ENCODE assay signal across 16 mouse cellular contexts in genomic region chr3:156890986-156891385, GRCm38 (mm10).
DNase-seq lines count a peak whose midpoint lies in the region; ATAC-seq and TF ChIP-seq lines count a peak whose summit lies in the region.
"Had no signal": no experiment of that assay in that cellular context is flagged by ENCODE, and none has a peak within 500 bp of the region (broad histone marks: within the 10 kb centered on the region; RNA-seq: fewer than 3 reads in every experiment).

No protein-coding gene starts in this region.

- no peaks in the 10 kb centered on the region for H3K4me1 ChIP-seq in hindbrain, postnatal 0 days (ENCODE audit: insufficient read depth, low read length)
- H3K4me1 ChIP-seq in hindbrain, embryonic 16.5 days (ENCODE audit: control insufficient read depth, insufficient read depth, low read depth, low read length), result no peaks in the 10 kb centered on the region
- H3K4me1 ChIP-seq: embryonic facial prominence, embryonic 10.5 days; embryonic facial prominence, embryonic 12.5 days had no signal

- ATAC-seq in hindbrain, postnatal 0 days, result no peak
- no peak for ATAC-seq in hindbrain, embryonic 16.5 days
- ATAC-seq: forebrain, embryonic 13.5 days; forebrain, embryonic 15.5 days; forebrain, postnatal 0 days had no signal

- peak; percentile 59 to 62 for DNase-seq in cerebellum, postnatal 10 days
- DNase-seq in cerebellum, adult 9-11 months, result no peak
- peak; percentile 28 for DNase-seq in hindbrain, postnatal 0 days (ENCODE audit: low spot score)
- peak; percentile 7 for DNase-seq in adipocyte (ENCODE audit: low spot score)
- DNase-seq in thymus, postnatal 0 days (ENCODE audit: low spot score), result no peak
- DNase-seq: adrenal gland, adult 8-10 months; adrenal gland, postnatal 36 days; cerebellum, adult 18-20 months; cerebellum, adult 8-10 months; cerebellum, postnatal 25 days; forebrain, postnatal 0 days had no signal

- H3K4me3 ChIP-seq in hindbrain, postnatal 0 days (ENCODE audit: low read length), result no peak overlapping the region
- no peak overlapping the region for H3K4me3 ChIP-seq in hindbrain, embryonic 16.5 days (ENCODE audit: low read length)
- H3K4me3 ChIP-seq: embryonic facial prominence, embryonic 10.5 days; embryonic facial prominence, embryonic 12.5 days; forebrain, embryonic 13.5 days; forebrain, embryonic 15.5 days had no signal

- H3K9ac ChIP-seq in hindbrain, postnatal 0 days (replicated peaks; ENCODE audit: low read length), result no peak overlapping the region
- H3K9ac ChIP-seq in hindbrain, embryonic 16.5 days (ENCODE audit: low read depth, low read length), result no peak overlapping the region
- H3K9ac ChIP-seq: embryonic facial prominence, embryonic 12.5 days; forebrain, embryonic 13.5 days; forebrain, embryonic 15.5 days; forebrain, postnatal 0 days had no signal

- no peak for TF ChIP-seq CTCF in hindbrain, postnatal 0 days (IDR thresholded peaks at IDR 0.05; ENCODE audit: low read depth)

- 54% methylated on average over 4 of the region's 4 CpGs for WGBS in hindbrain, postnatal 0 days
- WGBS in hindbrain, embryonic 16.5 days, result 72% methylated on average over 4 of the region's 4 CpGs

- no peak overlapping the region for H3K4me2 ChIP-seq in hindbrain, postnatal 0 days (ENCODE audit: low read depth, low read length)
- no peak overlapping the region for H3K4me2 ChIP-seq in hindbrain, embryonic 16.5 days (ENCODE audit: low read length)
- H3K4me2 ChIP-seq: embryonic facial prominence, embryonic 12.5 days; forebrain, embryonic 13.5 days; forebrain, embryonic 15.5 days had no signal

- no peaks in the 10 kb centered on the region for H3K36me3 ChIP-seq in hindbrain, postnatal 0 days (ENCODE audit: insufficient read depth, low read length)
- H3K36me3 ChIP-seq in hindbrain, embryonic 16.5 days (ENCODE audit: control insufficient read depth, insufficient read depth, low read length), result no peaks in the 10 kb centered on the region
- H3K36me3 ChIP-seq: embryonic facial prominence, embryonic 10.5 days; embryonic facial prominence, embryonic 12.5 days; forebrain, embryonic 15.5 days had no signal

- H3K27me3 ChIP-seq in hindbrain, postnatal 0 days (ENCODE audit: insufficient read depth, low read length), result no peaks in the 10 kb centered on the region
- no peaks in the 10 kb centered on the region for H3K27me3 ChIP-seq in hindbrain, embryonic 16.5 days (replicated peaks; ENCODE audit: control insufficient read depth, insufficient read depth, low read length)
- H3K27me3 ChIP-seq: embryonic facial prominence, embryonic 12.5 days; forebrain, embryonic 13.5 days; forebrain, embryonic 15.5 days had no signal

- no peaks in the 10 kb centered on the region for H3K9me3 ChIP-seq in hindbrain, postnatal 0 days (ENCODE audit: low read length)
- H3K9me3 ChIP-seq in hindbrain, embryonic 16.5 days (ENCODE audit: control insufficient read depth, low read length), result no peaks in the 10 kb centered on the region
- H3K9me3 ChIP-seq: embryonic facial prominence, embryonic 10.5 days; embryonic facial prominence, embryonic 12.5 days; forebrain, embryonic 13.5 days; forebrain, embryonic 15.5 days had no signal

- H3K27ac ChIP-seq in hindbrain, postnatal 0 days, result no peak overlapping the region
- H3K27ac ChIP-seq in hindbrain, embryonic 16.5 days (ENCODE audit: low read depth, low read length), result no peak overlapping the region
- H3K27ac ChIP-seq: embryonic facial prominence, embryonic 10.5 days; embryonic facial prominence, embryonic 12.5 days; forebrain, embryonic 13.5 days; forebrain, embryonic 15.5 days had no signal

Comparison
In these comparisons a context has a peak if more than half of its experiments do, and no peak if none do; other contexts are left out.
1. DNase-seq: peak in cerebellum, postnatal 10 days (2 of 2), hindbrain, postnatal 0 days (single experiment) and adipocyte (single experiment); none in cerebellum, adult 9-11 months (single experiment) and thymus, postnatal 0 days (single experiment).